Mouse (Mus musculus): ENCODE results near the gene Wsb2.
"Not testable (repeated sequence)": the region's sequence is repeated elsewhere in the genome, so short reads cannot be mapped to it uniquely, and the experiment has no call there.

Wsb2 gene

DNA sequence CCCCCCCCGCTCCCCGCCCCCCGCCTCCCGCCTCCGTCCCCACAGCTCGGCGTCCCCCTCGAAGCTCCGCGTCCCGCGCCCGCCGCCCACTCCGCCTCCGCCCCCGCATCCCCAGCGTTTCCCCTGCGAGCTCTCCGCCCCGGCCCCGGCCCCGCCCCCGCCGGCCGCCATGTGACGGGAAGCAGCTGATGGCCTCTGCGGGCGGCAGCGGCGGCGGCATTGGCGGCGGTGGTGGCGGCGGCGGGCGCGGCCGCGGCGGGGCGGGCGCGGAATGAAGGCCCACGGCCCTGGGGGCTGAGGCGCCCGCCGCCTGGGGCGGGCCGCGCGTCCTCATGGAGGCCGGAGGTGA lies at the start of gene Wsb2:
TSS of gene Wsb2 (plus strand) at position 176 of the 349 bp plus-strand sequence.
- peak; percentile 92 for DNase-seq

DNA sequence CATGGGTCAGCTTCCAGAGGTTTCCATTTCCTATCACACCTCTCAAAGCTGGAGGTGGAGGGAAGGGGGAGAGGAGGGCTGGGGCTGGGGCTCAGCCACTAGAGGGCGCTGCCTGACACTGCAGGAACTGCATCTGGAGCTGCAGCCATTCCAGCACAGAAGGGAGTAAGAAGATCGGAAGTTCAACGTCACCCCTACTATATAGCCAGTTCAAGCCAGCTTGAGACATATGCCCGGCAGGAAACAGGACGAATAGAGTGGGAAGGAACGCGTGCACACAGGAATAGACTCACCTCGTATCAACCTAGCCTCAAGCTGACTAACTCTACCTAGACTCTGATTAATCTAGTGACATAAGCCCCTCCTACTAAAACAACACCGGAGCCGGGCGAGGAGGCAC lies 49.4 kb upstream of the Wsb2 start:
- peak; percentile 89 for DNase-seq

DNA sequence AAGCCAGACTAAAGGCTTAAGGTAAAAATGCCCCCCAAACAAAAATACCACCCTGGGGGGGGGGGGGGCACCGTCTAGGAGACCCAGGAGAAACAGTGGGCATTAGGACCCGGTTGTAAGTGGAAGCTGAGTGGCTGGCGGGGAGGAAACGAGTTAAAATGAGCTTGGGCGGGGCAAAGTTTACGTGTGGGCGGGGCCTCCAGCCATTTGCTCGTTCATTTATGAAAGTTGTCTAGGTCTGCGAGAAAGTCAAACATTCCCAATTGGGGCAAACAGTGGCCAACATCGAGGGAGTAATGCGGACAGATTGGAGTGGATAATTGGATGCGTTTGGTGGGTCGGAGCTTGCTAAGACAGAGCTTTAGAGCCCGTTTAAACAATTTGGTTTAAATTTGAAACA lies 43.7 kb upstream of the Wsb2 start:
- peak; percentile 50 for DNase-seq

DNA sequence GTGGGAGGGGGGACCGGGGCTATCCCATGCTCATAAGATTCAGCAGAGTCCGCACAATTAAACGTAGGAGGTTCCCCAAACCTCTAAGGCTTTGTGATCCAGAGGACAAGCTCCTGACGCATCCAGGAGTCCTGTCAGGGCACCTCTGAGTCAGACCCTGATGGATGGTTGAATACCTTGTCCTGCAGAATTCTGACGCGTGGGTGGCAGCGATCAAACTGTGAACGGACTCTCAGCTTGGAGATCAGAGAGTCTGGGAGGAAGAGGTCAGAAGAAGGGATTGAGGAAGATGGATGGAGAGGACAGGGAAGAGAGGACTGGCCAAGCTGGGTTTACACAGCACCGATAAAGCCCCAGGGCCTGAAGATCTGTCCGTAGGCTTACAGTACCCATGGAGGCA lies 43.2 kb upstream of the Wsb2 start:
- no peak for DNase-seq

DNA sequence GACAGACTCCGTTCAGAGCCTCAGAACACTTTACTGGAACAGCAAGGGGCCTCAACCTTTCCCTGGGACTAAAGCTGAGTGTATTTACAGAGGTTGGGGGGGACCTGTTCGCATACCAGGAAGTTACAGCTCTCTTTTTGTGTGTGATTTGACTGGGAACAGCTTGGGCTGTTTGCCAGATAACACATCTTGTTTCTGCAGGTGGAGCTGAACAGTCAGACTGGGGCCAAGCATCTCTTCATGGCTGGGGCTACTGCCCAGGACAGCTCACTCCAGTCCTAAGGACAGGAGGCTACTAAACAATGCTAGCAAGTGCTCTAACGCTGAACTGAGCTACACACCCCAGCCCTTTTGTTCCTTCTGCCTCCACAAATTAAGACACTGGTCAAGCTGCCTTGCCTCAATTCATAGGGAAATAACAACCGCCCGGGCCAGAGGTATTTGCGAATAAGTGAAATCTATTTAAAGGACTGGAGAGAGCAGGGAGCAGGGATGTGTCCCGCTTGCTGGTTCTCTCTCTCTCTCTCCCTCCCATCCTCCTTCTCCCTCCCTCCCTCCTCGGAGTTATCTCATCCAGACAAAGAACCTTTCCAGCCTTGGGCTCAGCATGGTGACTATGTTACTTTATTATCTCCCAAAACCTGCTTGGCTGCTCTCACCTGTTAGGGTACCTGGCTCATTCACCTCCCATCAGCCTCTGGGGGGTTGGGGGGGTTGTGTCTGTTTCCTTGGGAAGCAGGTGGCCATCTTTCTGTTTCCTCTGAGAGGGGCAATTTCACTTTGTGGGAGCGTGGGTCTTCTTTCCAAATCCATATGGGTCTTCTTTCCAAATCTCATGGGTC lies 42.3 kb upstream of the Wsb2 start:
- no peak for DNase-seq

DNA sequence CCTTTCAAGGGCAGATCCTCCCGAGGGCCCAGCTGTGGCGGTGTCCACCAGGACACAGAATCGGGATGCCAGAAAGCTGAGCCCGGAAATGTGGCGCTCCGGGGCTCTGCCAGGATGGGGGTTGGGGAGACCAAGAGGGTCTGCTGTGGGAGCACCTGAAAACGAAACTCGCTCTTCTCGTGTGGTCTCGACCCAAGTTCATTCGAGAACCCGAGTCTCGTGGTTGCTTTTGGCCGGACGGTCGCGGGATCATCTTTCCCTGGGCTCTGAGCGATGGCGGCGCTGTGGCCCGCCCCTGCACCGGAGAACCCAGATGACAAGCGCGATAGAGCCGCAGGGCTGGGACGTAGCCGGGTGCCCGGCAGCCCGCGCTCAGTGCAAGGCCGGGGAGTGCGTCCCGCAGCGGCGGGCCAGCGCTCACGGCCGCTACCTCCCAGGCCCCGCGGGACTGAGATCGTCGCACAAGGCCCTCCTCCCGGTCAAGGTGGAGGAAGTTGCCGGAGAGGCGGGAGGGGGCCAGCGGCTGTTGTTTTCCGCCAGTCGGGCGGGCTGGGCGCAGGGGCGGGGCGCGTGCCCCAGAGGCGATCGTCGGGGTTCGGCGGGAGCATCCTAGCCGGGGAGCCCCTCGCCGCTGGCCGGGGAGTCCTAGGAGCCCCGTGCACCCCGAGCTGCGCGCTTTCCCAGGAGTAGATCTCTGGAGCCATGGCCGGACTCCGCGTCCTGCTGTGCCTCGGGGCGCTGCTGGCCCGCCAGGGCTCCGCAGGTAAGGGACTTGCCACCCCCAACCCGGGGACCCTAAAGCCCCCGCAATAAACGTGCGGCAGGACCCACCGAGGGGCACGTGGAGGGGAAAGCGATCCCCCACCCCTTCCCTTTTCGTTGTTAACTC lies 38.1 kb upstream of the Wsb2 start, which contains the start of gene Vsig10:
TSS of gene Vsig10 (plus strand) at position 343 of the 889 bp plus-strand sequence.
- peak; percentile 47 for DNase-seq

DNA sequence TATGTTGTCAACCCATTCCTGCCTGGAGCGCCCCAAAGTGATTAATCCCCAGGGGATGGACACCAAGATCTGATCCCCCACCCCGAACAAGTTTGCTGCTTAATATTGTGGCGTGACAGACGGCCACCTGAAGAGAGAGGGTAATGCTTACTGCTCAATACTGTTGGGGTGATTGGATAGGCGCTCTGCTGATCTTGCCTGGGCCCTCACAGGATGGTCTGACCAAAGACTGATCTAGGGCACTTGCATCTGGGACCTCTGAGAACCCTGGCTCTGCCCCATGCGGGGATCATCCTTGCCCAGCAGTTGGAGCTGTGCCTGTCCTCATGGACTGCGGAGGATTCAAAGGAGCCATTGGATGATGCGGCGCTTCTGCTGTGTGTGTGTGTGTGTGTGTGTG lies 33.4 kb upstream of the Wsb2 start:
- DNase-seq, result no peak

DNA sequence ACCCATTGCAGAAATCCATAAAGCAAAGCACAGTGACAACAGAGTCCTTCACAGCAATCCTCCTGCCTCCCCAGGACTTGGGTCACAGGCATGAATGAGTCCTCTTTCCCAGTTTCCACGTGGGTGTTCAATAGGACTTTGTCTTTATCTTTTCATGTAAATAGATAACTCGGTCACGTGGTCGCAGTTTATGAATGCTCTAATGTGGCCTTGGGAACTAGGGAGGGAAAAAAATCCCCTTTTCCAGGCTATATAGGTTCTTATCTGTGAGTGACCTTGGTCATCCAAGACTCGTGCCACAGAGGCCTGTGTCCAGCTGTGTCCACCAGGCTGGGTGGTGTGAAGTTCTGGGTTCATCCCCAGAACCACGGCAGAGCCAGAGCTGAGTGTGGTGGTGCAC lies 30.7 kb upstream of the Wsb2 start:
- no peak for DNase-seq

DNA sequence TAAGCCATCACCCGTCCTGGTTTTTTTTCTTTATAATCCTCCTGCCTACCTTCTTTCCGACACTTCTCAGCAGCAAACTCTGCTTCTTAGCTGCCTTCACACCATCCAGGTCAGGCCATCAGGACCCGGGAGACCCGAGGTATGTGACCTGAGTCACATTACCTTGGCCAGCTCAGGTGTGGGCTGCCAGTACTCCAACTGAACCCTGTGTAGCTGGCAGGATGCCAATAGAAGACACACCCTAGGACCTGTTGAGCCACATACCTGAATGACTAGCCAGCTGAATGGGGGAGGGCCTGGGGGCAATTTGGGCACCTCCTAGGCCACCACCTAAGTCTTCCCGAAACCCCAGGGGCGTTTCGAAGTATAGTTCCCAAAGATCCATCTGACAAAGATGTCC lies 26.6 kb upstream of the Wsb2 start:
- DNase-seq, result no peak

DNA sequence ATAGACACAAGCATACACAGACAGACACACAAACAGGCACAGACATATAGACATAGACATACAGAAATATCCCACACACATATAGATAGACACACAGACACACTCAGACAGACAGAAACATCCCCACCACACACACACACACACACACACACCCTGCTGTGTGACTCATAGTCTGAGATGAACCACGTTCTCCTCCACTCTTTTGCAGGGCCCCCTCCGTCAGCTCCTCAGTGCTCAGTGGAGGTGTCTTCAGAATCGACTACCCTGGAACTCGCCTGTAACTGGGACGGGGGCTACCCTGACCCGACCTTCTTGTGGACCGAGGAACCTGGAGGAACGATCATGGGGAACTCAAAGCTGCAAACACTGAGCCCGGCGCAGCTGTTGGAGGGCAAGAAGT lies 19.1 kb upstream of the Wsb2 start:
- no peak for DNase-seq

DNA sequence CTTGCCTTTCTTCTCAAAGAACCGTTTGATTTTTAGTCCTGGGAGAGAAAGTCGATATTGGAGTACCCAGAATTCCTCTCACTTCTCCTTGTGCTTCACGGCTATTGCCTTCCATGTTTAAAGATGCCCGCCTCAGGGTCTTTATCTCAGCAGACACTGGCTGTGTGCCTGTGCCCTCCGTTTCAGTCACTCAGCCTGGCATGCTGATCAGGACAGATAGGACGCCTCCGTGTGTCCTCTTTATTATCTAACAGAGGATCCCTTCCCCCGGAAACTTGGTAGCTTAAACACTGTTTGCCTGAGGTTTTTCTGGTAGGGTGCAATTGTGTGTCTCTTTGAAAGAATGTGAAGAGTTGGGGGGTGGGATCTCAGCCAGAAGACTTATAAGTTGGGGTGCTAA lies 18.6 kb upstream of the Wsb2 start:
- no peak for DNase-seq

DNA sequence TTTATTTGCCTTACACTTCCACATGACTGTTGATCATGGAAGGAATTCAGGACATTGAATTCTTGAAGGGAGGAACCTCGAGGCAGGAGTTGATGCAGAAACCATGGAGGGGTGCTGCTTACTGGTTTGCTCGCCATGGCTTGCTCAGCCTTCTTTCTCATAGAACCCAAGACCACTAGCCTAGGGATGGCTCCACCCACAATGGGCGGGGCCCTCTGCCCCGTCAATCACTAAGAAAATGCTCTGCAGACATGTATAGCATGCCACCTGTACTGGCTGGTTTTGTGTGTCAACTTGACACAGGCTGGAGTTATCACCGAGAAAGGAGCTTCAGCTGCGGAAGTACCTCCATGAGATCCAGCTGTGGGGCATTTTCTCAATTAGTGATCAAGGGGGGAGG lies 17.0 kb upstream of the Wsb2 start:
- DNase-seq, result no peak

DNA sequence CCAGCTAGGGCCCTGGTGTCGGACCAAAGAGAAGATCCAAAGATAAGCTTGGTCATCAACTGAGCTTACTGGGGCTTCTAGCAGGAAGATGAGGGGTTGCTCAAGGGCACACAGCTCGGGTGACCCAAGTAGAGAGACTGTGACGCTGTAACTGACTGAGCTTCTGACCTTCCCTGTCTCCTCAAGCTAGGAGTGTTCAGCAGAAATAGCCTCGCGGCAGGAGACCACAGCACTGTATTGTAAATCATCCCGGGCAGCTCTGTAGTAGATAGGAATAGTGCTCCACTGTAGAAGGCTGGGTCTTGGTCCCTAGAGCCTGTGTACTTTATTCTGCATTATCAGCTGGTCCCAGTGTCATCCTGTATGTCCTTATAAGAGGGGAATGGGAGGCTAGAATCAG lies 15.2 kb upstream of the Wsb2 start:
- no peak for DNase-seq

DNA sequence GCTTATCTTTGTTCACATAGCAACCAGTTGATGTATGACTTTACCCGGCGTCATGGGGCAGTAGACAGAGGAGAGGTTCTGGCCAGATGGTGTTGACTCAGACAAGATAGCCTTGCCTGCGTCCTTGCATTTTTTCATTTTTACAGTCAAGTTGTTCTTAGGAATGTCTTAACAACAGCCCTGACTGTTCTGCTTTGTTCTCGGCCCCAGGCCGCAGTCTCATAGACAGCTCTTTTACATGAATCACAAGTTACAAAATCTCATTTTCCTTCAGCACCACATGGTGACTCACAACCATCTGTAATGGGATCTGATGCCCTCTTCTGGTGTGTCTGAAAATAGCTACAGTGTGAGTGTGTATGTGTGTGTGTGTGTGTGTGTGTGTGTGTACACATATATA lies 12.6 kb upstream of the Wsb2 start:
- DNase-seq, result not testable (repeated sequence)

DNA sequence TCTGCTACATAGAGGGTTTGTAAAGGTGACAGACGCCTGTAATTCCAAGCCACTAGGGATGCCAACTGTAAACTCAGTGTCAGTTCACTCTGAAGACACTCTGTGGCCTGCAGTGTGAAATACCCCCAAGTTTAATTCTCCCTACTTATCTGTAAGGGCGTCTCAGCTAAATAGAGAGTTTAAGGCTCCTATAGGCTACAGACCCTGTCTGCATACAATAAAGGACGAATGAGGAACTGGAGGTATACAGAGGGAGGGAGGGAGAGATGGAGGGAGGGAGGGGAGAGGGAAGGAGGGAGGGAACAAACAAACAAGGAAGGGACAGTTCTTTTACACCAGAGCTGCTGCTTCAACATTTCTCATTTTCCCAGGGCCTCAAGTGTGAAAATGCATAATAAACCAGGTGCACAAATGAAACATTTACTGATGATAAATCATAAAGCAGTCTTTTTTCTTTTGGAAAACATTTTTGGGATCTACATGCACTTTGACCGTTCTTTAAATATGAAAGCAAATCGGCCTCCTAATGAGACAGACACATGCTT lies 11.6 kb upstream of the Wsb2 start:
- DNase-seq, result no peak

DNA sequence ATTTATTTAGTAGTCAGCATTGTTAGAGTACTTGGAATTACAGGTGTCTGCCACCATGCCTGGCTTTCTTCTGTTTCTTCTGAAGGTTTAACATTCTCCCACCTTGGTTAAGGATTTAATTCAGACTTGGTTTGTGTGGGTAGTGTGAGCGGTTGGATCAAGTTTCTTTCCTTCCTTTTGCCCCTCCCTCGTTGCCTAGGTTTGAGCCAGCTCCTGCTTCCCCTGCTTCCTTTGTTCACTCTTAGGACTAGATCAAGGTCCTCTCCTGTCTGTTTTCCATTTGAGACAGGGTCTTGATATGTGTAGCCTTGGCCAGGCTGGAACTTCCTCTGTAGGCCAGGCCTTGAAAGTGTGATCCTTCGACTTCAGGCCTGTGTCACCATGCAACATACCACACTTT lies 10.8 kb upstream of the Wsb2 start:
- DNase-seq, result no peak

DNA sequence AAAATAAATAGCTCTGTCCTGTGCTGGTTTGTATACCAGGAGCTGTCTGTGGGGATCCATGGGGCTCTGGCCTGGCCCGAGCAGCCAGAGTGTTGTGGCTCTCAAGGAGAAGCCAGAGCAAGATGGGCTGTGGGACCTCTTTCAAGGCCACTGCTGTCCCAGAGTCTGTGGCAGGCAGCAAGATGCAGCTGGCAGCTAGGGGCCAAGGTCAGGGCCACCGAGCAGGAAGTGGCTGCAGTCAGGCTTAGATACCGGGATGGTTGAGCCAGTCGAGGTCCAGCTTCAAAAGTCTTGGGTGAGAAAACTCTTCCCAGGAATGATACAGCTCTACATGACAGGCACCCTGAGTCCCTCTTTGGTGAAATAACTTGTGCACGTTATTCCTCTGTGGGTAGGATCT lies 10.1 kb upstream of the Wsb2 start:
- no peak for DNase-seq

DNA sequence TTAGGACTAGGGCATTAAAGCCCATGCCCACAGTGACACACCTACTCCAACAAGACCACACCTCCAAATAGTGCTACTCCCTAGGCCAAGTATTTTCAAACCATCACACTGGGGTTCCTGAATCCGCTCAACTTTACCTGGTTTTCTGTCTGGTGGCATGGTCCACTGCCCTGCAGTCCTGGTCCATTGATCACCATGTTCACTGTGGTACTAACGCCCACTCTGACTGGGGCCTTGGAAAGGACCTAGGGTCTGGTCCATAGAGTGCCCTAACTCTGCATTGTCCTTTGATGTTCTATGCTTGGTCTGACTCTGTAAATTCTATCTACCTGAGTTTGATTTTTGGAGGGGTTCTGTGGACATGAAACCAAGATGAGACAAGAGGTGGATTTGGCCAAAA lies 9.3 kb upstream of the Wsb2 start:
- no peak for DNase-seq

DNA sequence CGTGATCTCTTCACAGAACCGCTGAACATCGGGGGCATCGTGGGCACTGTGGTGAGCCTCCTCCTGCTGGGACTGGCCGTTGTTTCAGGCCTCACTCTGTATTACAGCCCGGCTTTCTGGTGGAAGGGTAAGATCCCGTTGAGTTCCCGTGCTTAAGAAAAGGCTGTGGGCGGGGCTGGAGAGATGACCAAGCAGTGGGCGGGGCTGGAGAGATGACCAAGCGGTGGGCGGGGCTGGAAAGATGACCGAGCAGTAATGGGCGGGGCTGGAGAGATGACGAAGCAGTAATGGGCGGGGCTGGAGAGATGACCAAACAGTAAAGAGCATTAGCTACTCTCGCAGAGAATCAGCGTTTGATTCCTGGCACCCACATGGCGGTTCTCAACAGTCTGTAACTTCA lies 8.8 kb upstream of the Wsb2 start:
- DNase-seq, result no peak

DNA sequence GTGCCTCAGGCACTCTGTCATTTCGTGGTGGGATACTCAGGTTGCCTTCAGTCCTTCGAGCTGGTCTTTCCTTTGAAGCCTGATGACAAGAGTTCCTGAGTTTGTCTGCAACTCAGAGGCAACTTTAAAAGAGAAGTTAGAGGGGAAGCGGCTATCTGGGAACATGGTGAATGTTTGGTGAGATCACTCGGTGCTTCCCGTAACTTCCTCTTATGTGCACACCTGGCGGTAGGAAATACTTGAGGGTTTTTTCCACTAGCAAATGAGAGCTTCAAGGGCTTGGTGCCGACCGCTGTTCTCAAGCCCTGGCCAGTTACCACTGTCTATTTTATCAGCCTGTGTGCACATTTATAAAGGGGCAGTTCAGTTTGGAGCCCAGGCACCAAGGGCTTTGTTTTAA lies 3.0 kb upstream of the Wsb2 start:
- no peak for DNase-seq

DNA sequence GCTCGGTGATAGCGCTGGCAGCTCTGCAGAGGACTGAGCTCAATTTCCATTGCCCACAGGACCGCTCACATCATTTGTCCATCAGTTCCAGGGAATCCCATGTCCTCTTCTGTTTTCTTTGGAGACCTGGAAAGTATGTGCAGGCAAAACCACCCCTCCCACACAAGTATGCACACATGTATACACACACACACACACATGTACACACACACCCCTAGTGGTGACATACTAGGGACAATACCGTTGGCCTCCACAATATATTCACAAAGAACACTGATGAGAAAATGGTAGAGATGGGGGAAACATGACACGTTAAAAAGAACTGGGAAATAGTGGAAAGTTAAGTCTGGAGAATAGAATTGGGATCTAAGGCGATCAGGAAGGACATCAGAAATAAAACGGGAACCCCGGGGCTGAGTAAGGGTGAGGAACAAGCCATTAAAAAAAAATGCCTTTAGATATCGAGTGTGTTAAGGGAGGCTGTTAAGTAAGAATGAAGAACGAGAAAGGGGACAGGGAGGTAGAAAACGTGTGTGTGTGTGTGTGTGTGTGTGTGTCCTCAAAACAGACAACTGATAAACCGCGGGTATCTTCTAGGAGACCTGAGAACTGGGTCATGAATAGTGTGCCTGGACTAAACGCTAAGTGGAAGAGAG lies 1.3 kb upstream of the Wsb2 start:
- DNase-seq, result no peak

DNA sequence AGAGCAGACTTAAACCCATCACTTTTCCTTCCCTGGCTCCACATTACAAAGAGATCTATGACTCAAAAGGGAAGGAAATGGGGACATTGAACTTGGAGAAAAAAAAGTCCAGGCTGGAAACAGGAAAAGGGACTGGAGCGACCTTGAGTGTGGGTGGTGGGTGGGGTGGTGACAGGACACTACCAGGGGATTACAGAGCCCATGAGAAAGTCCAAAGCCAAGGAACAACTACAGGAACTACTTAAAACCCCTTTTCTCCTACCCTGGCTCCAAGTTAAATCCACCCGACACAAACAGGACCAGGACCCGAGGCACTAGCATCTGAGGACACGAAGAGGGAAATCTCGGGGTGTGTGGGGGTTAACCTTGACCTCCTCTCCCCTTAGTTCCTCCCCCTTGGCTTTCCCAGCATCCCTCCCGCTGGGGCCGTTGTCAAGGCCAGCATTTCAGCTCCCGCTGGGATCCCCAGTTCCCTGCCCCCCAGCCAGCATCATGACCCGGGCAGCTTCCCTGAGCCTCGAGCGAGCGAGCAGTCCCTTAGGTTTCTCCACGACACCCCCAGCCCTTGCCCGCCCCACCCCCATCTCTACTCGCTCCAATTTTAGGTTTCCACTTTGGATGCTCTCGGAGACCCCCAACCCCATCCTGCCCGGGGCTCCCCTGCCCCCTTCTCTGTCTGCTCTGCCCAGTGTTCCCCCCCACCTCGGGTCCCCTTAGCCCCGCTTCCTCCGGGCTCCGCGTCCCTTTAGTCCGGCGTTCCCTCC lies 557 bp upstream of the Wsb2 start:
- DNase-seq, result no peak

All from thymus, postnatal 4 days (tissue).